In the genomic region with DNA sequence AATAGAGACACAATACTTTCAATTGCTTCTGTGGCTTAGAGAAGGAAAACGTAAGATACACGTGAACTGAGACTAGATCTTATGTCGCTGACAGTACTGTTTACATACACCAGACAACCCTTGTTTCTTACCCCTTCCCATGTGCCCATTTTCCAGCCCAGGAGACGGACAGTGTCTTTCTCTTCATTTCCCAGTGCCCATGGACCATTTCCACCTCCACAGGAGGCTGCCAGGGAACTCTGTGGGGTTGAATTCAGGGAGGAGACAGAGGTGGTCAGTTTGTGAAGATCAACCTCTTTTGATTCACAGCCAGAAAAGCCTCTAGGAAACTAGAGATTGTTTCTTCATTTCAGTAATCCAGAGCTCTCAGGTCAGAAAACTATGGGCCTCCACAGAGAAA, we compare ENCODE assay signal across 17 mouse cellular contexts. TPM values are rescaled to one million over a fixed set of nuclear protein-coding genes. Genes with fewer than 3 reads are reported as not detected.
DNase-seq lines count a peak whose midpoint lies in the region; ATAC-seq lines count a peak whose summit lies in the region.
"Had no signal": no experiment of that assay in that cellular context is flagged by ENCODE, and none has a peak within 500 bp of the region (broad histone marks: within the 10 kb centered on the region; RNA-seq: fewer than 3 reads in every experiment).

No protein-coding gene starts in this region.

- 54% methylated on average over 4 of the region's 4 CpGs for WGBS in forebrain, embryonic 16.5 days
- 87% methylated on average over 4 of the region's 4 CpGs for WGBS in midbrain, embryonic 11.5 days
- 77% methylated on average over 4 of the region's 4 CpGs for WGBS in neural tube, embryonic 12.5 days

- intact Hi-C loops in heart, postnatal 10 days (cut with DNase I), result loop anchor here (2.0 to 10.0 kb wide), 2 partner anchors 125 to 387 kb away; no protein-coding TSS in a partner anchor

- no peaks in the 10 kb centered on the region for H3K36me3 ChIP-seq in forebrain, embryonic 16.5 days (ENCODE audit: control insufficient read depth, insufficient read depth)
- H3K36me3 ChIP-seq in midbrain, embryonic 11.5 days (ENCODE audit: control insufficient read depth, insufficient read depth, low read length), result no peaks in the 10 kb centered on the region
- peaks cover 5% of the 10 kb centered on the region for H3K36me3 ChIP-seq in neural tube, embryonic 12.5 days
- H3K36me3 ChIP-seq: embryonic facial prominence, embryonic 15.5 days; G1E; heart, embryonic 12.5 days; limb, embryonic 12.5 days; lung, embryonic 15.5 days had no signal

- DNase-seq in heart, adult 11 months, result peak; percentile 68
- DNase-seq in heart, postnatal 10 days, result no peak
- peak; percentile 80 for DNase-seq in midbrain, embryonic 11.5 days (ENCODE audit: low spot score, missing footprints)
- DNase-seq in gastrocnemius, adult 8-10 months (ENCODE audit: low spot score in 2 of 2), result no peak
- DNase-seq in embryo, embryonic 10 days (ENCODE audit: low spot score), result no peak
- DNase-seq in layer of hippocampus, postnatal 10 days (ENCODE audit: low spot score in 2 of 2), result no peak
- DNase-seq: cerebellum, adult 11 months had no signal

- H3K4me2 ChIP-seq in forebrain, embryonic 16.5 days (ENCODE audit: low read length), result peak overlapping the region; percentile 55
- peak overlapping the region; percentile 79; the same call in 1 of the 2 replicates for H3K4me2 ChIP-seq in midbrain, embryonic 11.5 days
- peak overlapping the region; percentile 79 for H3K4me2 ChIP-seq in neural tube, embryonic 12.5 days (replicated peaks)
- H3K4me2 ChIP-seq: embryonic facial prominence, embryonic 15.5 days; heart, embryonic 12.5 days; limb, embryonic 12.5 days; lung, embryonic 15.5 days had no signal

- peak overlapping the region; percentile 99 for H3K27ac ChIP-seq in forebrain, embryonic 16.5 days (ENCODE audit: low read length)
- H3K27ac ChIP-seq in midbrain, embryonic 11.5 days (ENCODE audit: low read depth, low read length), result no peak overlapping the region
- no peak overlapping the region for H3K27ac ChIP-seq in neural tube, embryonic 12.5 days
- H3K27ac ChIP-seq: embryonic facial prominence, embryonic 15.5 days; limb, embryonic 12.5 days; liver, embryonic 14.5 days; lung, embryonic 15.5 days; stomach, postnatal 0 days had no signal

- no peaks in the 10 kb centered on the region for H3K27me3 ChIP-seq in forebrain, embryonic 16.5 days (replicated peaks; ENCODE audit: control insufficient read depth, insufficient read depth, low read length)
- H3K27me3 ChIP-seq in midbrain, embryonic 11.5 days (ENCODE audit: control insufficient read depth, insufficient read depth, low read length), result no peaks in the 10 kb centered on the region; the same call in 1 of the 2 replicates
- H3K27me3 ChIP-seq in neural tube, embryonic 12.5 days (replicated peaks), result no peaks in the 10 kb centered on the region

- H3K9ac ChIP-seq in forebrain, embryonic 16.5 days (replicated peaks; ENCODE audit: low read depth, low read length), result peak overlapping the region; percentile 51
- no peak overlapping the region for H3K9ac ChIP-seq in midbrain, embryonic 11.5 days (ENCODE audit: low read length)
- no peak overlapping the region for H3K9ac ChIP-seq in neural tube, embryonic 12.5 days
- H3K9ac ChIP-seq: embryonic facial prominence, embryonic 15.5 days; heart, embryonic 12.5 days; limb, embryonic 12.5 days; liver, embryonic 14.5 days; lung, embryonic 15.5 days had no signal

- peaks cover 4% of the 10 kb centered on the region; the same call in 1 of the 2 replicates for H3K9me3 ChIP-seq in forebrain, embryonic 16.5 days (ENCODE audit: control insufficient read depth, low read length)
- peaks cover under 1% of the 10 kb centered on the region; the same call in 1 of the 2 replicates for H3K9me3 ChIP-seq in midbrain, embryonic 11.5 days (ENCODE audit: control insufficient read depth, low read length)
- peaks cover 3% of the 10 kb centered on the region; the same call in 1 of the 2 replicates for H3K9me3 ChIP-seq in neural tube, embryonic 12.5 days
- H3K9me3 ChIP-seq: embryonic facial prominence, embryonic 15.5 days; heart, embryonic 12.5 days; limb, embryonic 12.5 days; lung, embryonic 15.5 days had no signal

- peak overlapping the region; percentile 64 for H3K4me3 ChIP-seq in forebrain, embryonic 16.5 days (replicated peaks; ENCODE audit: low read length)
- peak overlapping the region; percentile 9; the same call in 1 of the 2 replicates for H3K4me3 ChIP-seq in midbrain, embryonic 11.5 days (ENCODE audit: low read depth, low read length)
- no peak overlapping the region for H3K4me3 ChIP-seq in neural tube, embryonic 12.5 days
- H3K4me3 ChIP-seq: embryonic facial prominence, embryonic 15.5 days; heart, embryonic 12.5 days; limb, embryonic 12.5 days; lung, embryonic 15.5 days had no signal

- peaks cover 54% of the 10 kb centered on the region for H3K4me1 ChIP-seq in forebrain, embryonic 16.5 days (replicated peaks; ENCODE audit: control insufficient read depth, insufficient read depth, low read length)
- peaks cover 28% of the 10 kb centered on the region for H3K4me1 ChIP-seq in midbrain, embryonic 11.5 days (ENCODE audit: control insufficient read depth, insufficient read depth, low read length)
- peaks cover 41% of the 10 kb centered on the region for H3K4me1 ChIP-seq in neural tube, embryonic 12.5 days

- no peak for ATAC-seq in forebrain, embryonic 16.5 days
- no peak for ATAC-seq in midbrain, embryonic 11.5 days (ENCODE audit: low FRiP score)
- ATAC-seq in neural tube, embryonic 12.5 days (ENCODE audit: low FRiP score, low read depth), result no peak
- ATAC-seq: activated CD4-positive, CD25-positive, alpha-beta regulatory T cell, adult 4 months had no signal

RNA-seq across cellular contexts. Expression of a gene that starts 5.0 kb away (rescaled TPM):
- 1 to 10 TPM; 9.1 to 9.9 TPM for total RNA-seq in heart, postnatal 10 days (2021)
- 195 and 201 TPM in 2 replicates for polyA plus RNA-seq in forebrain, embryonic 16.5 days (2015; fragmentation: Nextera tagmentation; extraction: Ambion mirVana)
- 128 and 137 TPM in 2 replicates for polyA plus RNA-seq in midbrain, embryonic 11.5 days (2014; fragmentation: Nextera tagmentation; extraction: Ambion mirVana)
- 132 and 151 TPM in 2 replicates for polyA plus RNA-seq in neural tube, embryonic 12.5 days (2016; fragmentation: Nextera tagmentation; extraction: Ambion mirVana)
- 1 to 10 TPM in 3 of 4 experiments, under 1 TPM in 1; 0.92 to 3.0 (median 1.8) TPM for total RNA-seq in gastrocnemius, adult 8-10 months (2022)
- 100 to 1,000 TPM; 267 to 271 TPM for total RNA-seq in layer of hippocampus, postnatal 10 days (2021)
- polyA plus RNA-seq: G1E had no signal

Comparison
In these comparisons a context has a peak if more than half of its experiments do, and no peak if none do; other contexts are left out.
1. DNase-seq: peak in heart, adult 11 months (single experiment) and midbrain, embryonic 11.5 days (single experiment); none in heart, postnatal 10 days (0 of 2), gastrocnemius, adult 8-10 months (0 of 2), embryo, embryonic 10 days (single experiment) and layer of hippocampus, postnatal 10 days (0 of 2).
2. RNA of a gene that starts 5.0 kb away (total RNA-seq): 267 to 271 TPM in layer of hippocampus, postnatal 10 days; 9.1 to 9.9 TPM in heart, postnatal 10 days and 0.92 to 3.0 TPM in gastrocnemius, adult 8-10 months; every median in the first group is over 10 times any median in the second.
3. Peak in every context shown above with its lines, with median percentiles within 50 percentile points of each other: H3K4me2 ChIP-seq.